Mouse (Mus musculus): ENCODE results near the gene Pcsk5. TPM values are rescaled to one million over a fixed set of nuclear protein-coding genes. Genes with fewer than 3 reads are reported as not detected.

Gene Pcsk5
- polyA plus RNA-seq, 2 experiments, result 17.4 to 21.7 TPM

- Histone ChIP-seq H3K36me3 (ENCODE audit: control insufficient read depth, insufficient read depth, low read length) (no peaks in the 10 kb centered on the region), H3K4me3 (replicated peaks; ENCODE audit: low read length) (no peak overlapping the region), H3K9me3 (ENCODE audit: control insufficient read depth, low read length) (no peaks in the 10 kb centered on the region), H3K27me3 (ENCODE audit: control insufficient read depth, insufficient read depth, low read length) (no peaks in the 10 kb centered on the region), H3K27ac (replicated peaks; ENCODE audit: low read depth, low read length) (no peak overlapping the region), H3K4me1 (ENCODE audit: control insufficient read depth, insufficient read depth, low read length) (no peaks in the 10 kb centered on the region), H3K9ac (ENCODE audit: low read depth, low read length, severe bottlenecking) (no peak overlapping the region), H3K4me2 (replicated peaks; ENCODE audit: low read depth, low read length, severe bottlenecking) (no peak overlapping the region)
- WGBS, result 86% methylated on average over 4 of the region's 4 CpGs
- DNase-seq (ENCODE audit: low spot score) (no peak), ATAC-seq (ENCODE audit: low FRiP score, low read depth) (no peak)
- TF ChIP-seq POLR2A (IDR thresholded peaks at IDR 0.05; ENCODE audit: borderline replicate concordance, extremely low read depth, insufficient read depth, insufficient read length), result no peak
Measured at GRCm38 (mm10) chr19:17385022-17385421, 452.4 kb downstream of the Pcsk5 start.

GRCm38 (mm10) chr19:17382807-17383397 lies 454.5 kb downstream of the Pcsk5 start:
- no peak overlapping the region for H3K4me2 ChIP-seq (replicated peaks; ENCODE audit: low read depth, low read length, severe bottlenecking)
- no peak for ATAC-seq (ENCODE audit: low FRiP score, low read depth)

More at GRCm38 (mm10) chr19:17382807-17383397, 454.5 kb downstream of the Pcsk5 start:
- 88% methylated on average over 6 of the region's 6 CpGs for WGBS
- Histone ChIP-seq H3K4me1 (ENCODE audit: control insufficient read depth, insufficient read depth, low read length) (no peaks in the 10 kb centered on the region), H3K9ac (ENCODE audit: low read depth, low read length, severe bottlenecking) (no peak overlapping the region), H3K27ac (replicated peaks; ENCODE audit: low read depth, low read length) (no peak overlapping the region), H3K9me3 (ENCODE audit: control insufficient read depth, low read length) (no peaks in the 10 kb centered on the region), H3K36me3 (ENCODE audit: control insufficient read depth, insufficient read depth, low read length) (no peaks in the 10 kb centered on the region), H3K4me3 (replicated peaks; ENCODE audit: low read length) (no peak overlapping the region), H3K27me3 (ENCODE audit: control insufficient read depth, insufficient read depth, low read length) (no peaks in the 10 kb centered on the region)
- DNase-seq (ENCODE audit: low spot score), result no peak
- no peak for TF ChIP-seq POLR2A (IDR thresholded peaks at IDR 0.05; ENCODE audit: borderline replicate concordance, extremely low read depth, insufficient read depth, insufficient read length)
